Mouse (Mus musculus): ENCODE data around the gene 4933409G03Rik.
A peak's percentile ranks its signal among the peaks of the same experiment; 100 is the strongest.
"Not testable (repeated sequence)": the region's sequence is repeated elsewhere in the genome, so short reads cannot be mapped to it uniquely, and the experiment has no call there.

The 4933409G03Rik gene

GRCm38 (mm10) chr2:68582113-68582512, at the start of gene 4933409G03Rik:
4933409G03Rik (plus strand) TSS chr2:68582413.
- DNase-seq = no peak

- no peak for DNase-seq
Measured at GRCm38 (mm10) chr2:68544190-68544589, 38.0 kb upstream of the 4933409G03Rik start.

GRCm38 (mm10) chr2:68560821-68561220, 21.4 kb upstream of the 4933409G03Rik start:
- no peak for DNase-seq

- DNase-seq = peak; percentile 65
Measured at GRCm38 (mm10) chr2:68563331-68563730, 18.9 kb upstream of the 4933409G03Rik start.

GRCm38 (mm10) chr2:68568361-68568760, 13.9 kb upstream of the 4933409G03Rik start:
- no peak for DNase-seq

GRCm38 (mm10) chr2:68572340-68572739, 9.9 kb upstream of the 4933409G03Rik start:
- peak; percentile 42 for DNase-seq

- no peak for DNase-seq
Measured at GRCm38 (mm10) chr2:68592765-68593164, 10.6 kb downstream of the 4933409G03Rik start.

GRCm38 (mm10) chr2:68656186-68656585, 74.0 kb downstream of the 4933409G03Rik start, which contains the start of gene 4932414N04Rik:
4932414N04Rik (plus strand) TSS chr2:68656486.
- not testable (repeated sequence) for DNase-seq
